Mouse (Mus musculus) macrophage (primary cell): ENCODE results near the gene Tmem63a. TPM values are rescaled to one million over a fixed set of nuclear protein-coding genes. Genes with fewer than 3 reads are reported as not detected.

ENCODE experiments used
- H3K27ac ChIP-seq: fragments of 350-480 bp; formaldehyde crosslinking; 2 replicates; pipeline ENCODE4 v1.9.0; 2021
- H3K36me3 ChIP-seq: fragments of 350-480 bp; formaldehyde crosslinking; 2 replicates; pipeline ENCODE4 v1.9.0; 2021; ENCODE audit errors: inconsistent target
- H3K4me3 ChIP-seq: fragments of 350-480 bp; formaldehyde crosslinking; 2 replicates; pipeline ENCODE4 v1.9.0; 2021; ENCODE audit errors: inconsistent target
- H3K79me2 ChIP-seq: fragments of 350-480 bp; formaldehyde crosslinking; 2 replicates; pipeline ENCODE4 v1.9.0; 2021; ENCODE audit errors: inconsistent target
- WGBS: methylation state at CpG from one replicate; pipeline ENCODE4 v1.1.7; 2026; ENCODE audit warnings: inconsistent platforms; ENCODE audit not compliant: missing documents; 5-methylcytosine and 5-hydroxymethylcytosine counted together
- polyA plus RNA-seq: library from polyadenylated mRNA; stranded (reverse); fragments of 250-400 nt; gene quantifications from 3 replicates; pipeline ENCODE4 v1.2.4, GENCODE M21; 2018; ENCODE audit warnings: inconsistent platforms

Gene Tmem63a
- polyA plus RNA-seq, 1 experiment from 2014 or later = 15.0 TPM

DNA sequence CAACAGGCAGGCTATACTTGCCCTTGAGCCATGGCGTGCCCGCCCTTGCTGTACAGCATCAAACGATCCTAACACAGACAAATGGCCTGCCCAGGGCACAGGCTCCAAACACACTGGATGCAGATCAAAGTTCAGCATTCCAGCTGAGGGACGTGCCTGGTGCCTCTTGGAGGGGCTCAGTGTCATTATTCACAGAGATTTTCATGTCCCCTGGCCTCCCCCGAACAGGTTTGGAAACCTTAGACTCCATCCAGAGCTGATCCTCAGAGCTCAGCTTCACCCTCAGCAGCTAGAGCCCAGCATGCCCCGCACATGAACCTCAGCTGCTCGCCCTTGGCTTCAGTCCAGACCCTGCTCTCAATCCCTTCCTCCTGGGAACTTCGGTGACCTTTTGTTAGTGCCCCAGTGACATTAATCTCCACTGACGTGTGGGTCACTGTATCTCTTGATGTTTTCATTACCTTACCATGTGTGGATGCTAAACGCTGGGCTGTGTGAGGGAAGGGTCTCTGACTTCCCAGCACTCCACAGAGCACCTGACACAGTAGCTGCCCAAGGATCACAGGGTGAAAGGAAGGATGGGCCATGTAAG, 58.5 kb downstream of the Tmem63a start:
- WGBS = 76% methylated on average over 10 of the region's 10 CpGs
- Histone ChIP-seq H3K79me2 (no peaks in the 10 kb centered on the region), H3K4me3 (no peak overlapping the region), H3K36me3 (no peaks in the 10 kb centered on the region), H3K27ac (no peak overlapping the region)

DNA sequence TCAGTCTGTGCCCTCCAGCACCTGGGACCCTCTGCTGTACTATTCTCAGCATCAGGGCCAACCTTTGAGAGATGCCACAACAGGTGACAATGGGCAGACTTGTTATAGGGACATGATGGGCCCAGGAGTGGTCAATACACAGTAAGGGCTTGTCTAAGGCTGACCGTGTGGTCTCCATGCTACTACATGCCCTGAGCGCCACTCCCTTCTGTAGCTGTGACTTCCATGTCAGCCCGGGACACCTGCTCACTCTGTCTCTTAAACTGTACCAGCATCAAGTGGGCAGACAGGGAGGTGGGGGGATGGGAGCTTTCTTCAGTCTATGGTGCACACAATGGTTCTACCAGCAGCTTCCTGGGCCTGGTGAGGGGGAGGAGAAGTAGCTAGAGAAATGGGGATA, 59.1 kb downstream of the Tmem63a start:
- H3K36me3 ChIP-seq = no peaks in the 10 kb centered on the region
- H3K79me2 ChIP-seq = no peaks in the 10 kb centered on the region
- H3K27ac ChIP-seq = no peak overlapping the region
- no peak overlapping the region for H3K4me3 ChIP-seq
- 98% methylated on average over 3 of the region's 3 CpGs for WGBS

DNA sequence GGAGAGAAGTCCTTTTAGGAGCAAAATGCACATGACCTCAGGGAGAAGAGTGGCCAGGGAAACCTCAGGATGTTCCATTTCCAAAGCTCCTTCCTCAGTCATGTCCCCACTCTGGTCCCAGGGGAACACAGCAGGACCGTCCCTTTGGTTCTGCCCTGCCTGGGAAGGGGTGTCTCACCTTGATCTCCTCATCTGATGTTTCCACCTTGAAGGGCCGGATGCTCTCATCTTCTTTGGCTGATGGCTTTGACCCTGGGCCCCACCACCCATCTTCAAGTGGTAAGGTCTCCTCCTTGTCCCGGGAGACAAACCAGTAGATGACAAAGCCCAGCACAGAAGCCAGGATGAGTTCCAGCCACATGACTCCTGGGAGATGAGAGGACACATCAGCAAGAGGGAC, 59.5 kb downstream of the Tmem63a start:
- 97% methylated on average over 3 of the region's 3 CpGs for WGBS
- Histone ChIP-seq H3K4me3 (no peak overlapping the region), H3K36me3 (no peaks in the 10 kb centered on the region), H3K79me2 (no peaks in the 10 kb centered on the region), H3K27ac (no peak overlapping the region)

DNA sequence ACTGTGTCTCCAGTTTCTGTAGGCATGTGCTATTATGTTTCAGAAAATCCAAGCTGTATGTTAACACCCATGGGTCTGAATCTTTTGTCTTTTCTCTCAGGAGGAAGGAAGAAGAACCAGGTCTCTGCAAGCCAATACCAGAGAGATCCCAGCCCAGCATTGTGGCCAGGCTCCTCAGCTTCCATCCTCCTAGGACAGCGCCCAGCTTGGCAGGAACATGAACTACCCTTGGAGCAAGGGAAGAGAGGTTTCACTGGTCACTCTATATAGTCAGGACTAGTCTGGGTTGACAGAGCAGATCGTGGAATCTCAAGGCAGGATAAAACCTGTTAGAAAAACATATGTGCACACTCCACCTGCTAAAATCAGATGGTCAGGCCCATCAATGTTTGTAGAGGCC, 61.6 kb downstream of the Tmem63a start:
- WGBS = 91% methylated on average over 2 of the region's 2 CpGs
- Histone ChIP-seq H3K27ac (no peak overlapping the region), H3K79me2 (no peaks in the 10 kb centered on the region), H3K4me3 (no peak overlapping the region), H3K36me3 (no peaks in the 10 kb centered on the region)

DNA sequence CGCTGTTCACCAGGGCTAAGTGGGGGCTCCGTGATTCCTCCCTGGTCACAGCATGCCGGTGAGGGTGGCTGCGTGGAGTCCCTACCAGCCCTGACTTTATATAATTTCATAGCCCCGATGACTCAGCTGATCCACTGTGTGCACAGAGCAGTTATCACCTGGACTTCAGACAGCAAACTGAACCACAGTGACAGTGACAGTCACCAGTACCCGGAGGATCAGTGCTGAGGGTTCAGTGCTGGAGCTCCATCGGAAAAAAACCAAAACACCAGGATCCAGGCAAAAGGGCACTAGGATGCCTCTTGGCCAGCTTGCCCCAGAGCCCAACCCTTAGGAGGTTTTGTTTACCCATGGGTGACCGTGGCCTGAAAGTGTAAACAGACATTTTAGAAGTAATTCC, 63.2 kb downstream of the Tmem63a start:
- no peaks in the 10 kb centered on the region for H3K79me2 ChIP-seq
- no peak overlapping the region for H3K27ac ChIP-seq
- H3K4me3 ChIP-seq = no peak overlapping the region
- H3K36me3 ChIP-seq = no peaks in the 10 kb centered on the region
- WGBS = 87% methylated on average over 8 of the region's 8 CpGs

DNA sequence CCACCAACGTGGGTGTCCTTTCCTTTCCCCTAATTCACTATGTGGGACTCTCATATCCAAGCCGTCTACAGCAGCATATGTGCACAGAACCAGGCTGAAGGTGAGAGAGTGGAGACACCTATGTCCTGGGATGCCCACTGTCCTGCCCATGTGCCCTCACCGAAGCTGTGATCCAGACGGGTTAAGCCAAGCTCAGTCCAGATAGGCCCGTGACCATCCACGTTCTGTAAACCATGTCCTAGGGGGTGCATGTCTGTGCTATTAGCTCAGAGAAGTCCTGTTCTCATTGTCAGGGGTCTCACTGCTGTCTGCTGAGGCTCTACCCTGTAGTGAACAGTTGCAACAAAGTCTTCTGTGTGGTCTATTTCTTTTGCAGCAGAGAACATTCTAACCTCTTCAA, 65.7 kb downstream of the Tmem63a start:
- H3K79me2 ChIP-seq = no peaks in the 10 kb centered on the region
- no peak overlapping the region for H3K4me3 ChIP-seq
- H3K36me3 ChIP-seq = no peaks in the 10 kb centered on the region
- no peak overlapping the region for H3K27ac ChIP-seq
- 94% methylated on average over 6 of the region's 6 CpGs for WGBS

DNA sequence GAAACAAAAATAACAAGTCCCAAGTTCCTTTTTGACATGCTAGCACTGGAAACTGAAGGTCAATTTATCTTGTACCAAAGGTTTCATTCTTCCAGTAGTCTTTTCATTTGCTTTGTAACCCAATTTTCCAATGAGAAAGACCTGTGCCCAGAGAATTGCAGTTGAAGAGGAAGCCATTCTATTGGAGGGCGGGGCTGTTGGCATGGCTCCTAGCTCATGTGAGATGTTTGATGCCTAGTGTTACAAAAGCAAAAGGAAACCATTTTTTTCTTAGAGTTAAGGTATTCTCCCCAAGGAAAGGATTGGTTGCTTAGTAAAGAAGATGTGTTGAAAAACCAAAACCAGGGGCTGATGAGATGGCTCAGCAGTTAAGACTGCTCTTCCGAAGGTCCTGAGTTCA, 66.1 kb downstream of the Tmem63a start:
- Histone ChIP-seq H3K36me3 (no peaks in the 10 kb centered on the region), H3K27ac (no peak overlapping the region), H3K4me3 (no peak overlapping the region), H3K79me2 (no peaks in the 10 kb centered on the region)
- WGBS = 77% methylated on average over 2 of the region's 2 CpGs

- Histone ChIP-seq H3K27ac (no peak overlapping the region), H3K36me3 (no peaks in the 10 kb centered on the region), H3K79me2 (no peaks in the 10 kb centered on the region), H3K4me3 (no peak overlapping the region)
- 89% methylated on average over 4 of the region's 4 CpGs for WGBS
Observed at GRCm38 (mm10) chr1:181009011-181009590, 67.0 kb downstream of the Tmem63a start.

DNA sequence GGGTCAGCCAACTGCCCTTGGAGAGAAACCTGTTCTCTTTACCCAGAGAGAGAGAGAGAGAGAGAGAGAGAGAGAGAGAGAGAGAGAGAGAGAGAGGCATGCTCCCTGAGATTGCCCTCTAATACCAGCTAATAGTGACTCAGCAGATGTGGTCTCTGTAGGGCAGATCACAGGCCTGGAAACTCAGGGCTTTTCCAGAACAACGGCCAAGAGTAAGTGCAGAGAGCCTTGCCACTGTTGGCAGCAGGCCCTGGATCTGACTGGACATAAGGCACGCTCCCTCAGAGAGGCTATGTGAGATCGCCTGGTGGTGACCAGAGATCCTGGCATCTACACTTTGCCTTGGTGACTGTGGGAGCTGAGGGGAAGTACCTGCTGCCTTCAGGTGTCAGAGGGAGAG, 67.6 kb downstream of the Tmem63a start:
- Histone ChIP-seq H3K36me3 (no peaks in the 10 kb centered on the region), H3K79me2 (no peaks in the 10 kb centered on the region), H3K4me3 (no peak overlapping the region), H3K27ac (no peak overlapping the region)
- 70% methylated on average over 3 of the region's 3 CpGs for WGBS

DNA sequence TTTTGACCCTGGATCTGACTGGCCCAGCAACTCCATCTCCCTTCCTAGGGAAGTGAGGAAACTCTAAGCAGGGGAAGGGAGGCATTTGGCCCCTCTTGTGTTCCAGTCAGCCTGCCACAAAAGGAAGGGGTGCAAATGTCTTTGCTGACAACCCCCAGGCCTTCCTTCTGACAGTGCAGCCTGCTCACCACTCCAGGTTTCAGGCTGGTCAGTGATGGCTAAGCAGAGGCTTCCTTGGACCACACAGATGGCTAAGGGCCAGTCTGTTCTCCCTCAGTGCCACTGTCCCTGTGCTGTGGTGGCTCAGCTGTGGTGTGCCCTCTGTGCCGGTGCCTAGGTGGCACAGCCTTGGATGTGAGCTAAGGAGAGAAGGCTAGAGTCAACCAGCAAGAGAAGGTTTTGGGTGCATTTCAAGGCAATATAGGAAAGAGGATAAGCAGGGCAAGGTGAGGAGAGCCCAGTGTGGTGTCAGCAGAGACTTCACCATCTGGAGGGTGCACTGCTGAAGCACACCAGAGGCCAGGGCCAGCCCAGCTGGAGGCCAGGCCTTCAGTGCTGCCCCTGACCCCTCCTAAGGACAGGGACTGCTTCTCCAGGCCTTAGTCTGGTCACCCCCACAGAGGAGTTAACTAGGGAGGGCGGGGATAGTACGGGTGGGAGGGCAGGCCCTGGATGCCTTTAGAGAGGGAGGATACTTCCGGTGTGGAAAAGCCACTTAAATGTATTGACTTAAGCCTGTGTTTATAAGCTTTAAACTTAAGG, 68.2 kb downstream of the Tmem63a start:
- Histone ChIP-seq H3K79me2 (no peaks in the 10 kb centered on the region), H3K27ac (no peak overlapping the region), H3K4me3 (no peak overlapping the region), H3K36me3 (no peaks in the 10 kb centered on the region)
- WGBS = 94% methylated on average over 4 of the region's 4 CpGs

DNA sequence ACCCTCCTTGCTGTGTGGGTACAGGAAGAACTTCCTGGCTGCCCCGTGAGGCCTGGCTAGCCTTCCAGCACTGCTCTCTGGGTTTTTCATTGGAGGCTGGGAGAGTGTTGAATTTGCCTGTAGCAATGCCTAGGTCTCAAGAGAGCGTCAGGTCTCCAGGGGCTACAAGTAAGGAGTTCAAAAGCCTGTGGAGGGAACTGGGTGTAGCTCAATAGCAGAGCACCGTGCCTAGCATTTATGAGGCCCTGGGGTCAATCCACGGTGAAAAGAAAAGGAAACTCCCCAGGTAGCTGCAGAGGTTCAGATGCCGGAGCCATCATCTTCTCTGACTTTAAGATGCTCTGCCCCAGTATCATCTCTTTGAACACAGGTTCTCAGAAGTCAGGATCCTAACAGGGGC, 69.5 kb downstream of the Tmem63a start:
- Histone ChIP-seq H3K79me2 (no peaks in the 10 kb centered on the region), H3K27ac (no peak overlapping the region), H3K36me3 (no peaks in the 10 kb centered on the region), H3K4me3 (no peak overlapping the region)
- 94% methylated on average over 5 of the region's 5 CpGs for WGBS

DNA sequence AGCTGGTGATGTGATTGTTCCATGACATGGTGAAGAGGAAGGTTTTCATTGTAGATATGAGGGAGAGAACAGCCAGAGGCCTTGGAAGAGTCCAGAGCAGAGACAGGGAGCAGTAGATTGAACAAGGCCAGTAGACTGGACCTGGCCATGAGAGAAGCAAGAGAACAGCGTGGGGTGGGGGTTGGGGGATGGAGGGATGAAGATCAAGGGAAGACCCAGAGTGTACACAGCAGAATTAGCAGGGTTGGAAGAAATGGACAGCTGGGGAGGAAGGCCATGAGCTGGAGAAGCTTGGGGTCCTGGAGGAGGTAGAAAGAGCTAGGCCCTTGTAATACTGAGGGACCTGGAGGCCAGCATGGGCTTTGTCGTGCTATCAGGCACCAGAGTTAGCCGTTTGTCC, 70.3 kb downstream of the Tmem63a start:
- no peaks in the 10 kb centered on the region for H3K36me3 ChIP-seq
- H3K4me3 ChIP-seq = no peak overlapping the region
- no peak overlapping the region for H3K27ac ChIP-seq
- H3K79me2 ChIP-seq = no peaks in the 10 kb centered on the region
- WGBS = 94% methylated on average over 3 of the region's 3 CpGs

DNA sequence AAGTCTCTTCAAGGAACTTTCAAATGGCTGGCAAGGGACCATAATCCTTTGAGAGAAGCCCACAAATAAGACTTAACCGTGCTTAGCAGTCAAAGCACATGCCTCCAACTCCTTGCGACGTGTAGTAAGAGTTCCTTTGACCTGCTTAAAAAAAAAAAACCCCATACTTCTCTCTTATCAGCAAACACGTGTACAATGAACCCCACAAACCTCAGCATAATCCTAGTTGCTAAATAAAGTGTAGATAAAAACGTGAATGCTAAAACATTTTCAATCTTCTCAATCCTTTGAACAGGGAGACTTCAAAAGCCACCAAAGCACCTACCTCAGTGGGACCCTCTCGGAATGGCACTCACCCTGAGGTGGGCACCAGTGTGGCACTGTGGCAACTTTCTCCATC, 71.3 kb downstream of the Tmem63a start:
- H3K4me3 ChIP-seq = no peak overlapping the region
- H3K27ac ChIP-seq = no peak overlapping the region
- no peaks in the 10 kb centered on the region for H3K79me2 ChIP-seq
- 53% methylated on average over 6 of the region's 6 CpGs for WGBS
- no peaks in the 10 kb centered on the region for H3K36me3 ChIP-seq

DNA sequence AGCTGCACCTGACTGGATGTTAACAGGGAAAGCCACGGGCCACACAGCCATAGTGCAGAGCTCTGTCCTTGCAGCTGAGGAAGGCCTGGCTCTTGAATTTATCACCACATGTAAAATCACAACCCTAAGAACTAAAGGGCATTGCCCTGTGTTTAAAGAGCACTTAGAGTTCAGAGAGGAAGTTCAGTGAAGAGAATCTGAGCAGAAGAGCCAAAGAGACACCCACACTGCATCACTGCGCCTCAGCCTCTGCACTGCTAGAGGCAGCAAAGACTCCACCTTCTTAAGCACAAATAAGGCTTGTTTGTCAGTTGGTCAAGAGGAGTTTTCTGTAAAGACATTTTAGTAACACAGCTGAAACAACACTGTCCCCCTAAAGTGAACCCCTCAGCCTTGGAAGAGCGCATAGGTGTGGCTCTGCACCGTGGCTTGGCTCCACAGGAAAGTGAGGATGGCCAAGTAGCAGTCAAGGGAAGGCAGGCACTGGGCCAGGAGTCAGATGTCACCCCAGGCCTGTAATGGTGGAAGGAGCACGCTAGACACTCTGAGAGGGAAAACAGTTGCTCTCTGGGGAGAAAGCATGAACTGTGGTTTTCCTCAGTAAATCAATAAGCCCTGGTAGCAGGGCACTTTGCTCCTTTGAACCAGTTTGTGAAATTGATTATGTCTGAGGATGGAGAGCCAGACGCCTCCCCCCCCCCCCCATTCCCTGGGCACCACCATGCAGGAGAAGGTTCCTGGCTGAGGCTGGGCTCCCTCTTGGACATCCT, 72.8 kb downstream of the Tmem63a start:
- 87% methylated on average over 6 of the region's 6 CpGs for WGBS
- H3K4me3 ChIP-seq = no peak overlapping the region
- H3K36me3 ChIP-seq = no peaks in the 10 kb centered on the region
- H3K79me2 ChIP-seq = no peaks in the 10 kb centered on the region
- H3K27ac ChIP-seq = no peak overlapping the region

DNA sequence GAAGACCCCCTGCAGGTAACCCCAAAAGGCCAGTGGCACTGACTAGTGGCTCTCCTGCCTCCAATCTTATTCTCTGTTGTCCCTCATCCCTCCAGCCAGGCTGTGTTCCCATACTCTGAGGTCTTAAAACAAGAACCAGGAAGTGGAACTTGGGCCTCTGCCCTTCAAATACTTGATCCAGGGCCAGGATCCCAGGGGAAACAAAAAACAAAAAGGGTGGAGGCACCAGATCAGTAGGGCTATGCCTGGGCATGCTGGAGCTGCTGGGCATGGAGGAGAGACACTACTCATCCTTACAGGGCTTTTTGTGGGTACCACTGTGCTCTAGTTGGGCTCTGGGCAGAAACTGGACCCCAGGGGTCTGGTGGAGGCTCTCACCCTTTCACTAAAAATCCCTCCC, 73.4 kb downstream of the Tmem63a start:
- no peaks in the 10 kb centered on the region for H3K79me2 ChIP-seq
- H3K27ac ChIP-seq = peak overlapping the region; percentile 25
- no peaks in the 10 kb centered on the region for H3K36me3 ChIP-seq
- H3K4me3 ChIP-seq = no peak overlapping the region
